Mouse (Mus musculus) hindbrain, embryonic 15.5 days (tissue): ENCODE data around the gene Churc1. TPM values are rescaled to one million over a fixed set of nuclear protein-coding genes. Genes with fewer than 3 reads are reported as not detected.
"Not testable (repeated sequence)": the region's sequence is repeated elsewhere in the genome, so short reads cannot be mapped to it uniquely, and the experiment has no call there.

Experiments used
- ATAC-seq: fragments of 200-750 bp; cut with Nextera tagmentation; 2 replicates; pipeline ENCODE4 v1.8.0; 2017; ENCODE audit warnings: low read depth, moderate number of reproducible peaks, moderate TSS enrichment; ENCODE audit not compliant: low FRiP score
- H3K27ac ChIP-seq: fragments of 300-500 bp; sonication (generic); replicated peaks from 2 replicates; pipeline ENCODE4 v1.5.1; 2015; ENCODE audit warnings: mild to moderate bottlenecking, inconsistent platforms
- H3K27me3 ChIP-seq: fragments of 300-500 bp; sonication (generic); 2 replicates; pipeline ENCODE4 v1.6.1; 2015; ENCODE audit warnings: control low read depth, inconsistent platforms
- H3K36me3 ChIP-seq: fragments of 300-500 bp; sonication (generic); 2 replicates; pipeline ENCODE4 v1.6.1; 2015; ENCODE audit warnings: control low read depth, inconsistent platforms
- H3K4me1 ChIP-seq: fragments of 300-500 bp; sonication (generic); replicated peaks from 2 replicates; pipeline ENCODE4 v1.6.1; 2015; ENCODE audit warnings: control low read depth, inconsistent platforms
- H3K4me2 ChIP-seq: fragments of 300-500 bp; sonication (generic); 2 replicates; pipeline ENCODE4 v1.6.1; 2015; ENCODE audit warnings: moderate library complexity, mild to moderate bottlenecking, inconsistent platforms
- H3K4me3 ChIP-seq: fragments of 300-500 bp; sonication (generic); 2 replicates; pipeline ENCODE4 v1.5.1; 2015; ENCODE audit warnings: mild to moderate bottlenecking, inconsistent platforms
- H3K9ac ChIP-seq: fragments of 300-500 bp; sonication (generic); 2 replicates; pipeline ENCODE4 v1.6.1; 2015; ENCODE audit warnings: inconsistent platforms
- H3K9me3 ChIP-seq: fragments of 300-500 bp; sonication (generic); 2 replicates; pipeline ENCODE4 v1.6.1; 2016; ENCODE audit warnings: control low read depth, inconsistent platforms
- WGBS: fragments of 180-500 bp; shearing (Covaris S2); methylation state at CpG from one replicate; pipeline ENCODE4 v1.1.7; 2015; 5-methylcytosine and 5-hydroxymethylcytosine counted together
- polyA plus RNA-seq: library from polyadenylated mRNA; unstranded; fragments of >200 nt; fragmentation: Nextera tagmentation; extraction: Ambion mirVana; gene quantifications from 2 replicates; pipeline ENCODE4 v1.2.1, GENCODE M21; 2015

Churc1 gene
- polyA plus RNA-seq, 1 experiment from 2014 or later: 134 TPM

- Histone ChIP-seq H3K36me3 (no peaks in the 10 kb centered on the region), H3K27ac (no peak overlapping the region), H3K27me3 (no peaks in the 10 kb centered on the region), H3K4me2 (no peak overlapping the region), H3K9me3 (no peaks in the 10 kb centered on the region), H3K4me1 (no peaks in the 10 kb centered on the region), H3K4me3 (no peak overlapping the region), H3K9ac (no peak overlapping the region)
- ATAC-seq: no peak
- 94% methylated on average over 5 of the region's 5 CpGs for WGBS
Observed at GRCm38 (mm10) chr12:76776898-76777297, 11.6 kb downstream of the Churc1 start.

- no peak for ATAC-seq
- no peaks in the 10 kb centered on the region for H3K36me3 ChIP-seq
- H3K4me2 ChIP-seq: no peak overlapping the region
Observed at GRCm38 (mm10) chr12:76777845-76778244, 12.5 kb downstream of the Churc1 start.

GRCm38 (mm10) chr12:76778305-76779083 is 13.2 kb downstream of the Churc1 start:
- 85% methylated on average over 10 of the region's 10 CpGs for WGBS
- H3K27me3 ChIP-seq: no peaks in the 10 kb centered on the region
- no peak overlapping the region for H3K27ac ChIP-seq
- H3K36me3 ChIP-seq: no peaks in the 10 kb centered on the region
- no peak overlapping the region for H3K4me2 ChIP-seq
- H3K4me3 ChIP-seq: no peak overlapping the region
- H3K9ac ChIP-seq: no peak overlapping the region
- no peaks in the 10 kb centered on the region for H3K9me3 ChIP-seq
- no peaks in the 10 kb centered on the region for H3K4me1 ChIP-seq
- ATAC-seq: no peak

More at GRCm38 (mm10) chr12:76777845-76778244, 12.5 kb downstream of the Churc1 start:
- no peaks in the 10 kb centered on the region for H3K9me3 ChIP-seq
- no peak overlapping the region for H3K9ac ChIP-seq
- H3K27ac ChIP-seq: no peak overlapping the region
- H3K4me1 ChIP-seq: no peaks in the 10 kb centered on the region
- H3K27me3 ChIP-seq: no peaks in the 10 kb centered on the region
- H3K4me3 ChIP-seq: no peak overlapping the region

- no peak overlapping the region for H3K9ac ChIP-seq
- no peaks in the 10 kb centered on the region for H3K27me3 ChIP-seq
- H3K27ac ChIP-seq: no peak overlapping the region
- H3K4me3 ChIP-seq: no peak overlapping the region
- 73% methylated on average over 5 of the region's 5 CpGs for WGBS
- no peak overlapping the region for H3K4me2 ChIP-seq
- no peak for ATAC-seq
- no peaks in the 10 kb centered on the region for H3K4me1 ChIP-seq
- H3K36me3 ChIP-seq: no peaks in the 10 kb centered on the region
- H3K9me3 ChIP-seq: no peaks in the 10 kb centered on the region
Observed at GRCm38 (mm10) chr12:76779951-76780350, 14.6 kb downstream of the Churc1 start.

GRCm38 (mm10) chr12:76780639-76781468 is 15.5 kb downstream of the Churc1 start:
- H3K36me3 ChIP-seq: no peaks in the 10 kb centered on the region
- peak overlapping the region; percentile 39 for H3K27ac ChIP-seq
- no peaks in the 10 kb centered on the region for H3K27me3 ChIP-seq
- ATAC-seq: no peak
- no peaks in the 10 kb centered on the region for H3K4me1 ChIP-seq
- 65% methylated on average over 12 of the region's 12 CpGs for WGBS
- H3K9ac ChIP-seq: no peak overlapping the region
- H3K9me3 ChIP-seq: no peaks in the 10 kb centered on the region
- no peak overlapping the region for H3K4me3 ChIP-seq
- no peak overlapping the region for H3K4me2 ChIP-seq

- 69% methylated on average over 10 of the region's 10 CpGs for WGBS
- Histone ChIP-seq H3K9ac (no peak overlapping the region), H3K36me3 (no peaks in the 10 kb centered on the region), H3K4me2 (no peak overlapping the region), H3K4me3 (no peak overlapping the region), H3K27me3 (no peaks in the 10 kb centered on the region), H3K4me1 (no peaks in the 10 kb centered on the region), H3K9me3 (no peaks in the 10 kb centered on the region), H3K27ac (no peak overlapping the region)
- no peak for ATAC-seq
Observed at GRCm38 (mm10) chr12:76784056-76784619, 18.8 kb downstream of the Churc1 start.

GRCm38 (mm10) chr12:76790446-76791084 is 25.2 kb downstream of the Churc1 start:
- 49% methylated on average over 8 of the region's 8 CpGs for WGBS
- Histone ChIP-seq H3K4me2 (no peak overlapping the region), H3K4me1 (0 out of 2 replicates have a peak, but pooled peaks cover 4% of the 10 kb centered on the region), H3K27ac (no peak overlapping the region), H3K9me3 (no peaks in the 10 kb centered on the region), H3K9ac (no peak overlapping the region), H3K36me3 (no peaks in the 10 kb centered on the region), H3K4me3 (no peak overlapping the region), H3K27me3 (no peaks in the 10 kb centered on the region)
- ATAC-seq: no peak

GRCm38 (mm10) chr12:76792540-76792939 is 27.2 kb downstream of the Churc1 start:
- not testable (repeated sequence) for H3K27ac ChIP-seq, H3K4me1 ChIP-seq, ATAC-seq, H3K9ac ChIP-seq, H3K4me2 ChIP-seq, H3K27me3 ChIP-seq, H3K36me3 ChIP-seq, H3K4me3 ChIP-seq, H3K9me3 ChIP-seq
- 51% methylated on average over 14 of the region's 14 CpGs for WGBS

GRCm38 (mm10) chr12:76795350-76795749 is 30.0 kb downstream of the Churc1 start, which contains the start of gene Gpx2:
Gene Gpx2 (minus strand): TSS chr12:76795554.
- H3K9me3 ChIP-seq: no peaks in the 10 kb centered on the region
- H3K4me1 ChIP-seq: 0 out of 2 replicates have a peak, but pooled peaks cover 4% of the 10 kb centered on the region
- WGBS: 79% methylated on average over 5 of the region's 5 CpGs
- H3K9ac ChIP-seq: no peak within 1 kb of the TSS
- peaks cover 13% of the 10 kb centered on the region; the same call in 1 of the 2 replicates for H3K36me3 ChIP-seq
- no peak within 1 kb of the TSS for H3K4me2 ChIP-seq
- ATAC-seq: no peak
- no peak within 1 kb of the TSS for H3K4me3 ChIP-seq
- no peaks in the 10 kb centered on the region for H3K27me3 ChIP-seq
- no peak within 1 kb of the TSS for H3K27ac ChIP-seq

GRCm38 (mm10) chr12:76796938-76797539 is 31.7 kb downstream of the Churc1 start:
- 92% methylated on average over 7 of the region's 7 CpGs for WGBS
- Histone ChIP-seq H3K27ac (no peak overlapping the region), H3K4me3 (no peak overlapping the region), H3K27me3 (no peaks in the 10 kb centered on the region), H3K36me3 (peaks cover 13% of the 10 kb centered on the region; the same call in 1 of the 2 replicates), H3K9ac (no peak overlapping the region), H3K4me1 (no peaks in the 10 kb centered on the region), H3K4me2 (no peak overlapping the region), H3K9me3 (no peaks in the 10 kb centered on the region)
- ATAC-seq: no peak

- Histone ChIP-seq H3K9me3 (no peaks in the 10 kb centered on the region), H3K9ac (no peak overlapping the region), H3K36me3 (peaks cover 13% of the 10 kb centered on the region; the same call in 1 of the 2 replicates), H3K27me3 (no peaks in the 10 kb centered on the region), H3K4me3 (no peak overlapping the region), H3K27ac (no peak overlapping the region), H3K4me2 (no peak overlapping the region), H3K4me1 (no peaks in the 10 kb centered on the region)
- WGBS: 62% methylated on average over 5 of the region's 5 CpGs
- no peak for ATAC-seq
Observed at GRCm38 (mm10) chr12:76798008-76798720, 32.8 kb downstream of the Churc1 start.
